Mouse (Mus musculus) CD8-positive naive resting alpha-beta T cell, adult 2 months (primary cell): ENCODE measurements around the gene Manba.
"Not testable (repeated sequence)": the region's sequence is repeated elsewhere in the genome, so short reads cannot be mapped to it uniquely, and the experiment has no call there.

ENCODE experiments used
- DNase-seq, 2 experiments: peaks; one replicate each; pipeline ENCODE4 v3.0.0; 2022; ENCODE audit warnings: low read depth in 2 of 2, low spot score in 2 of 2

Manba gene

GRCm38 (mm10) chr3:135485900-135486241 is 460 bp downstream of the Manba start:
- DNase-seq: no peak

DNA sequence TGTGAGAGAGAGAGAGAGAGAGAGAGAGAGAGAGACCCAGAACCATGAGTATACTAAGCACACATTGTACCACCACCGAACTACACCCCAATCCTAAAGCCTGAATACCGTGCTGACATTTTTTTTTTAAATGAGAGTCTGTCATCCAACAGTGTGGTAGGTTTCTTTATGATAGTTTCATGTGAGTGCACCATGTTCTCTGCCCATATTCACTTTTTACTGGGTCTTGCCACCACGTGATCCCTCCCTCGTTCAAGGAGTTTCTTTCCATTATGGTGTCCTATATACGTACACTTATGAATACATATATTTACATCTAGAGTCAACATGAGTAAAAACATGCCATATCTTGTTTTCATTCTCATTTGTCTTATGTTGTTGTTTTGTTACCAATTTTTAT is 940 bp downstream of the Manba start:
- no peak for DNase-seq

DNA sequence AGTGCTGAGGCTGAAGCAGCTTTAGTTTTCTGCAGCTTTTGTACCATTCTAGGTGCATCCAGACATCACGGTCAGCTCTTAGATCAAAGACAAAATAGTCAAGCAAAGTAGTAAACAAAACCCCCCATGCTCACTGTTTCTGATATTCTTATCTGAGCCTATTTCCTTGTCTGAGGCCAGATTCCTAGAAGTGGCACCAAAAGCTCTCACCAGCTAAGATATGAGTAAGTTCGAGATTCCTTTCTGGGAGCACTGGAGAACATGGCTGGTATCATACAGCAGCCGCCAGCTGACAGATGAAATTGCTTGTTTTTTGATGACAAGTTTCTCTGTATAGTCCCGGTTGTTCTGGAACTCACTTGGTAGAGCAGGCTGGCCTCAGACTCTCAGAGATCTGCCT is 2.4 kb downstream of the Manba start:
- no peak for DNase-seq

- DNase-seq: no peak
These were observed 4.6 kb downstream of the Manba start for GRCm38 (mm10) chr3:135489865-135490520.

GRCm38 (mm10) chr3:135491102-135491501 is 5.7 kb downstream of the Manba start:
- no peak for DNase-seq

- not testable (repeated sequence) for DNase-seq
These were observed 7.9 kb downstream of the Manba start for GRCm38 (mm10) chr3:135493320-135493719.

- DNase-seq: not testable (repeated sequence)
These were observed 12.5 kb downstream of the Manba start for GRCm38 (mm10) chr3:135497956-135498355.

DNA sequence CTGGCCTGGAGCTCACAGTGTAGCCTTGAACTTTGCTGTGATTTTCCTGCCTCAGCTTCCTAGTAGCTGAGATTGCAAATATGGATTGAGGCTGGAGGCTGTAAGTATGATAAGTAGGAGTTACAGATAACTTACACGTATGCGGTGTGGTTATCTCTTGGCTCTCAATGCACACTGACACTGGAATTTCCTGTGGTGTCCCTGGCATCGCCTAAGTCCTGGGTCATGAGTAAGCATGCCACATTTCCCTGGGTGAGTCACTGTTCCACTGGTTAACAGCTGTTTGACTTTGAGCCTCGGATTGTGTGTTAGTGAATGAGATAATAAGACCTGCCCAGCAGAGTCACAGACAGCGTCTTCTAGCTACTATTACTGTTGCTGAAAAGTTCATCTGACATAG is 13.5 kb downstream of the Manba start:
- no peak for DNase-seq

DNA sequence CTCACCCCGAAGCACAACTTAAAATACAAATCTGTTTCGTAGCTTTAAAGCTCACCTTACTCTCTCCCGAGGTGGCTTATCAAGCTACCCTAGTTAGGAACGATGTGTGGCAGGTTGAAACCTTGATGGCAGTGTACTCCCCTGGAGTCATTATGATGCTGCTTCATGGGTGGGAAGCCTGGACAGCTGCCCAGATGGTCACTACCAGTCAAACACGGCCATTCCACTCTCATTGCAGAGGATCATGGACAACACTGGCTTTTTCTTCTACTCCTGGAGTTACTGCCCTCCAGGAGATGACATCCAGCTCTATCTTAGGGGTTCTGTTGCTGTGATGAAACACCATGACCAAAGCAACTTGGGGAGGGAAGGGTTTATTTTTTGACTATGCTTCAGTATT is 17.7 kb downstream of the Manba start:
- DNase-seq: no peak

DNA sequence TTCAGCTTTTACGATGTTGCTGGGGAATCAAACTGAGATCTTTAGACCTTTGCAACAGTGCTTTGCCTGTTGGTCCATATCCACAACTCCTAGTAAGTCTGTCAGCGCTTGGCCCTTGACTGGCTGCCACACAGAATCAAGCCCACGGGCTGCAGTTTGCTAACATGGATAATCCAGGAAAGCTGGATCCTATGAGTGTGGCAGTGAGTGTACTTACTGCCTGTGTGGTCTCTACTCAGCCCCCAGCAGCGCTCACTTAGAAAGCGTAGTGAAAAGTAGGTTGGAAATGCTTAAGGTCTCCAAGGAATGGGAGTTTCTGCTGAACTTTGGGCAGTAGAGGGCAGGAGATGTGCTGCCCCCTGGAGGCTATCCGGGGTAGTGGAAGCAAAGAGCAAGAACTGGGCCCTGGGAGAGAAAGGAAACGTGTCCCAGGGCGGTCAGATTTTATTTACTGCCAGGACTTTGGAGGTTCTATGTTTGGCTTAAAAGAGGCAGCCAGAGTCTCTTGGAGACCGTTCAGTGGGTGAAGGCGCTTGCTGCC is 20.0 kb downstream of the Manba start:
- peak; percentile 72 for DNase-seq

GRCm38 (mm10) chr3:135505916-135506482 is 20.6 kb downstream of the Manba start:
- DNase-seq: no peak

DNA sequence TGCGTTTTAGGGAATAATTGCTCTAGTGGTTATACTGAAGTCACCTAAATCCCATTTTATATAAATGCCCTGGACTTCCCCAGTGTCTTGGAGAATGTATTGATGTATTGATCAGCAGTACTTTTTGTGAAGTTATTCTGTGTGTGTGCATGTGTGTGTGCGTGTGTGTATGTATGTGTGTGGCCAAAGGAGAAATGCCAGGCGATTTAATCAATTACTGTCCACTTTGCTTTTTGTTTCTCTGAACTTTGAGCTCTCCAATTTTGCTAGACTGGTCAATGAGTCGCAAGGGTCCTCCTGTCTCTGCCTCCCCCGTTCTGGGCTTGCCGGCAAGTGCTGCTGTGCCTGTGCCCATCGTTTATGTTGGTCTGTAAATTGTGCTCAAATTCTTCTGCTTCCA is 22.1 kb downstream of the Manba start:
- DNase-seq: no peak

GRCm38 (mm10) chr3:135508191-135508590 is 22.8 kb downstream of the Manba start:
- DNase-seq: no peak

GRCm38 (mm10) chr3:135510372-135510771 is 25.0 kb downstream of the Manba start:
- DNase-seq: no peak

- DNase-seq: no peak
These were observed 26.3 kb downstream of the Manba start for GRCm38 (mm10) chr3:135511683-135512082.

DNA sequence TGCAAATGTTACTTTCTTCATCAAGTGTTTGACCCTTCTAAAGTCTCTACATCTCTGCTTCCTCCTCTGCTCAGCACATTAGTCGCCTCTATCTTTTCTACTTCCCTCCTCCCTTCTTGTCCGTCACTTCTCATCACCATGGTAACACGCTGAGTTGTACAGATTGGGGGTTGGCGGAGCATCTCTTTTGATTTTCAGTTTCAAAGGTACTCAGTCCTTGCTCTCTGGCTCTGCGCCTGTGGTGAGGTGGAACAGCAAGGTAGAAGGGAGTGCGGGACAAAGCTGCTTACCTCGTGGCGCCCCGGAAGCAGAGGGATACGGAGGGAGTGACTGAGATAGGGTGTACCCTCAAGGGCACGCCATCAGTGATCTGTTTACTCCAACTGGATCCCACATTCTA is 27.9 kb downstream of the Manba start:
- peak in 1 of 2 experiments; percentile 45 for DNase-seq

- no peak for DNase-seq
These were observed 28.5 kb downstream of the Manba start for GRCm38 (mm10) chr3:135513800-135514425.

GRCm38 (mm10) chr3:135515246-135515645 is 29.8 kb downstream of the Manba start:
- no peak for DNase-seq

DNA sequence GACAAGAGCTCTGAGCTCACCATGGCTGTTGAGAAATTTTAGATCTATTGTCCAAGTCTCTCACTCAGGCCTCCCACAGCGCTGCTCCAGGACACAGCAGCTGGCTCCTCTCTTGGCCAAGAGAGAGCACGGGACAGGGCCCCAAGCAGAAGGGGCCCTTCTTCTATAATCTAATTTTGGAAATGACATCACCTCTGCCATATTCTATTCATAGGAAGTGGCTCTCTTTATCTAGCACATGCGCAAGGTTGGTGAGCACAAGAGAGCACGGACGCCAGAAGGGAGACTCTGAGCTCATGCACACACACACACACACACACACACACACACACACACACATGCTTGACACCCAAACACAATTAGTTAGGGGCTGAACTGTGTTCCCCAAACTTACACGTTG is 31.5 kb downstream of the Manba start:
- no peak for DNase-seq

- no peak for DNase-seq
These were observed 33.5 kb downstream of the Manba start for GRCm38 (mm10) chr3:135518882-135519281.

DNA sequence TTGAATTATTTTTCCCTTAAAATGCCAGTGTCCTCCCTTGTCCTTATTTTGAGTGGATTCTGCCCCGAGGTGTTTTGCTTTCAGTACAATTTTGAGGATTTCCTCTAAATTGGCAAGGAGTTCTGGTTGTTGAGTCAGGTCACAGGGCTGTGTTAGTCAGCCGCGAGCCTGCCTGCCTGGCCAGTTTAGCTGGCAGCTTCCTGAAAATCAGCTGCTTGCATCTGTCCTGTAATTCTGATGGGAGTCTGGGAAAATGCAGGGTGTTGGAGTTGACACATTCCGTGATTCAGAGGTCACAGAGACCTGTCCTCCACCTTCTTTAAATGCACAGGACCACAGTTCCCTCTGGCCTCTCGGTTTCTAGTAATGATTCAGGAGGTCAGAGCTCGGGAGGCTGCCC is 34.2 kb downstream of the Manba start:
- DNase-seq: no peak

DNA sequence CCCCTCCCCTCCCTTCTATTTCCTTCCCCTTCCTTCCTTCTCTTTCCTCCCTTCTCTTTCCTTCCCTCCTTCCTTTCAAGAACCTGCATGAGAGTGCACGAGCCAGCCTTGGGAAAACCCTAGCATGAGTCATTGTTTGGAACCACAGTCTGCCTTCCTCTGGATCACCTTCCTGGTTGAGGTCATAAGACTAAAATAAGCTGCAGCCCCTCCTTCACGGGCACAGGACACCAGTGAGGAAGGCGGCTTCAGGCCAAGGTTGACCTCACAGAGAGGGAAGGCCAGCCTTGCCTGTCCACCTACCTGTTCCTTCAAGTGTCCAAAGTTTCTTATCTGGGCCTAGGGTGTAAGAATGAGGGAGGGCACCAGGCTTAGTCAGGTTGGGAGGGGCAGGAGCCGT is 36.6 kb downstream of the Manba start:
- DNase-seq: no peak
